Mouse (Mus musculus): ENCODE data around the gene Itgae.
A peak's percentile ranks its signal among the peaks of the same experiment; 100 is the strongest.
"Not testable (repeated sequence)": the region's sequence is repeated elsewhere in the genome, so short reads cannot be mapped to it uniquely, and the experiment has no call there.

Gene Itgae

GRCm38 (mm10) chr11:73094231-73094995, 4.0 kb downstream of the Itgae start:
- no peak for DNase-seq

GRCm38 (mm10) chr11:73098860-73099259, 8.5 kb downstream of the Itgae start:
- no peak for DNase-seq

GRCm38 (mm10) chr11:73099976-73100750, 9.8 kb downstream of the Itgae start:
- no peak for DNase-seq

- no peak for DNase-seq
These were observed 10.9 kb downstream of the Itgae start for GRCm38 (mm10) chr11:73101308-73101707.

DNA sequence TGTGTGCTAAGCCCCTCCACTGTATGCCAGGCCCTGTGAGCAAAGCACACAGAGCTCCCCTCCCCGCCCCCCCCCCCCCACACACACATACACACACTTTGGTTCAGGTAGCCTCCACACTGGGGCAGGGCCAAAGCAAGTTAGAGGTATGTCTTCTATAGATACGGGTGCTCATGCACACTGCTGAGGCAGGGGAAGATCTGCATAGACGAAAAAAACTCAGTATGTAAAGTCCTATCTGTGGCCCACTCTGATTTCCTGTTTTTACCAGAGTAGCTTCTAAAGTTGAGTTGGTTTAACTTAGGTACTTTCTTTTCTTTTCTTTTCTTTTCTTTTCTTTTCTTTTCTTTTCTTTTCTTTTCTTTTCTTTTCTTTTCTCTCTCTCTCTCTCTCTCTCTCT, 14.9 kb downstream of the Itgae start:
- DNase-seq: no peak

GRCm38 (mm10) chr11:73107358-73107757, 17.0 kb downstream of the Itgae start:
- not testable (repeated sequence) for DNase-seq

DNA sequence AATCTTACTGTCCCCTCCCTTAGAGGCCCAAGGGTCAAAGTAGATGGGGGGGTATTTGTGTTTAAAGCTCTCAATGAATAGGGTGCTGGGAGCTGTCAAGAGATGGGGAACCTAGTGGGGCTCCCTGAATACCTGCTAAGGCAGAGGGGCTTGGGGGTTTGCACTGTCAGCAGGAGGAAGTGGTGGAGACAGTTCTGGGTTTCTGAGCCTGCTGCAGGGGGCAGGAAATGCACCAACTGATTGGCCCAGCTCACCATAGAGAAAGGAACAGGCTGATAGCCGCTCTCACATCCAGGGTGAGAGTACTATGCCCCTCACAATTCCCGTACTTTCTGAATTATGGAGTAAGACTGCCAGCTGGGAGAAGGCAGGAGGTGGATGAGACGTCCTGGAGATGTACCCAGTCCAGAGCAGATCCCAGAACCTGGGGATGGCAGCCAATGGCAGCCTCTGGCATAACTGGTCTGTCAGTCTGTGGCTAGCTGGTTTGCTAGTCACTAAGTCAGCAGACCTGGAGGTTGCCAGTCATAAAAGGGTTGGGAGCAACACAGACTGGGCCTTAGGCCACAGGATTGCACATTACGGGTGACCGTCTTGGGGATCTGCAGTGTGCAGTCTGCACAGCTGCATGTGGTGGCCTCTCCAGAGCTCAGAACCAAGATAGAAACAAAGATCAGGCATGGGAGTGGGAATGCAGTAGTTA, 18.0 kb downstream of the Itgae start:
- DNase-seq: no peak

- no peak for DNase-seq
These were observed 18.7 kb downstream of the Itgae start for GRCm38 (mm10) chr11:73108898-73109625.

- DNase-seq: no peak
These were observed 19.6 kb downstream of the Itgae start for GRCm38 (mm10) chr11:73109941-73110340.

DNA sequence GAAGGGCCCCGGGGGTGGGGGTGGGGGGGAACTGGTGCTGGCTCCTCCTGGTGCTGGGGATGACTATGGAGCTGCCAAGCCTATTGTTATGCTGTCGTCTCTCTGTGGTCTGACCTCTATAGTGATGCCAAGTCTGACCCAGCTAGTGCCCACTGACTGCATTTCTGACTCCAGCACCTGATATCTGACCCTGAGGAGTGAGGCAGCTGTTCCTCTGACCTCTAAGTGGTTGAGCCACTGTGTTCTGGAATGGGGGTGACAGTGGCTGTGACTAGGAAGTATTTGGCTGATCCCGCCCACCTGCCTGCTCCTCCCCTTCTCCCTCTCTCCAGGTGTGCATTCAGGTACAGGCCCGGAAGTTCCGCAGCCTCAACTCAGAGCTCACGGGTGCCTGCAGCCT, 21.0 kb downstream of the Itgae start:
- no peak for DNase-seq

DNA sequence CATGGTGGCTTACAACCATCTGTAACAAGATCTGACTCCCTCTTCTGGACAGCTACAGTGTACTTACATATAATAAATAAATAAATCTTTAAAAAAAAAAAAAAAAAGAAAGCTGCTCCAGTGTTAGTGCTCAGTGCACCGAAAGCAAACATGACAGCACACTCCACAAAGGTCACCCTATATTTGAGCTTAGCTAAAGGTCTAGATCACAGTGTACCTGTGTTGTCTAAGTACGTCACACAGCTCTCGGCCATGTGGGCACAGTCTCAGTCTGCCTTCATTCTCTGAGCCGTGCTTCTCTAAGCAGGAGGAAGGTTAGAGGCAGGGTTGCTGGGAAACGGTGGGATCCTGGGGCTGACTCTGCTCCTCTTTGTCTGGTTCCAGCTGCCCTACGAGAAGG, 36.1 kb downstream of the Itgae start:
- no peak for DNase-seq

DNA sequence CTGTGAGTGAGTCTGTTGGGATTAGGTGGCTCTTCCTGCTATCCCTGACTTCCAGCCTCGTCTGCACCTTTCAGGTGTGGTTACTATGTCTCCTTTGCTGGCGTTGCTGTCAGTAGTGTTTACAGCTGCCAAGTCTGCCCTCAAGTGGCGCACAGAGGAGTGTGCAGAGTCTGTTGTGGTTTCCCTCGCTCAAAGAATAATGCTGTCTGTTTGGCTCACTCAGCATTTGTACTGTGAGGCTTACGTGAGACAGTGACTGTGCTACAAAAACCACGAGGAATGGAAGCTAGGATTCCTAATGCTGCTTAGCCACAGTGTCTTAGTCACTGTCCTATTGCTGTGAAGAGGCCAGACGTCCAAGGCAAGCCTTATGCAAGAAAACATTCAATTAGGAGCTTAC, 40.6 kb downstream of the Itgae start:
- DNase-seq: no peak

DNA sequence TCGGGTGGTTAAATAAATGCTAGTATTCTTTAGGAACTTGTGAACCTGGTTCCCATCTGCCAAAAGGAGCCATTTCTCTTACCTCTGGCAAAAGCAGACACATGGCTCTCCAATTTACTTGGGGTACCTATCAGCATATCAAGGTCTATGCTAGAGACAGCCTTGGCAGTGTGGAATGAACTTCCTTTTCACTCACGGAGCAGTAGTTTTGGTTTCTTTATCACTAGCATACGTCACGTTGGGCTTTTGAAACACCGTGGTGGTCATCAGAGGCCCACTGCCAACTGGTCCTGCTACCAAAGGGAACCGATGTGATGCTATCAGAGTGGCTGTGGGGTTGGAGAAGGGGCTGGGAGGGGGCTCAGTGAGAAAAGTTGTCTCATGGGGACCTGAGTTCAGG, 42.6 kb downstream of the Itgae start:
- no peak for DNase-seq

GRCm38 (mm10) chr11:73134222-73134621, 43.8 kb downstream of the Itgae start:
- no peak for DNase-seq

DNA sequence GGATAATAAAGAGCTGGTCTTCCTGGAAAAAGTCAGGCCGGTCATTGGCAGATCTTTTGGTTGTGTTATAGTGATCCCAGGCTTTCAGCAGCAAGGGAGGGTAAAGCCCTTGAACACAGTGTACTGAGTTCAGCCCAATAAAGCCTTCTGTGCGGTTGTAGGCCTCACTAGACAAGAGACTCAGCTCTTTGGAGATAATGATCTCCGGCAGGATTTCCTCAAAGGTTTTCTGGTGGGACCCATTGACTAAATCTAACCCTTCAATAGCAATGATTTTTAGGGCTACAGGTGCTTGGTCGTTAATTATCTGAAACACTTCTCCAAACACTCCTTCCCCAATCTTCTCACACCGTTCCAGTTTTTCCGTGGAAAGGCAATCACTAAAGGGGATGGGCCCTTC, 46.2 kb downstream of the Itgae start:
- DNase-seq: no peak

GRCm38 (mm10) chr11:73137116-73137515, 46.7 kb downstream of the Itgae start:
- DNase-seq: no peak

DNA sequence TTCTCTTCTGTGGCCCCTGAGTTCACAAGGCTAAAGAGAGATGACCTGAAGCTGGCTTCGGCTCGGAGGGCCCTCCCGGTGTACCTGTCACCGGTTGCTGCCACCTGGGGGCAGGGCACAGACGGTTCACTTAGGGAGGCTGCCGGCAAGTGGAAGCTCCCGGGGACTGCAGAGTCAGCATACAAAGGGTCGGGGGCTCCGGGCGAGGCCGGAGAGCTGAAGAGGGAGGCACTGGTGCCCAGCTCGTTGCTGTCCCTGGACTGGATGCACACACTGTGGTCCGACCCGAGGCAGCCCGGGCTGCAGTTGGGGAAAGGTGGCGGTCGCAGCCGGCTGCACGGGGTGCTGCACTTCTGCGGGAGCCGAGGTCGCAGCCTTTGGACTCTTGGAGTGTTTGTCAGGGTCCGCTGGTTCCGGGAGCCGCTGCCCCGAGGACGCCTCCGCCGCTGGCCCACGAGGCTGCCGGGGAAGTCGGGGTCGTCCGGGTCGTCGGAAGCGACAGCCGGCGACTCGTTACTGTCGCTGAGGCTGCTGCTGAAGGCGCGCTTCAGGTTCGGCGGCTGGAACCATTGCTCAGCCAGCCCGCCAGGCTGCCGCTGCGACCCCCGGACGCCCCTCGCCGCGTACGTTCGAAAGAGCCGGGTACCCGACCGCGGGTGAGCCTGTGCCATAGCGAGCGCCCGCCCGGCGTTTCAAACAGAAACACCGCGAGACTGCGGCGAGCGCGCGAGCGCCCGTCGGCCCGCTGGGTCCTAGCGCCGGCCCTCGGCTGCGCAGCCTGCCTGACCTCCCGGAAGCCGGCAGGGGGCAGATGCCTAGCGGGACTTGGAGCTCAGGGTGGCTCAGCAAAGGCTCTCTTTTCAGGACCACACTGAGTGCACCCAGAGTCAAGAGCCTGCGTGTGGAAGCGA, 47.5 kb downstream of the Itgae start, which contains the start of gene Haspin:
Gene Haspin (minus strand): TSS at position 704 of the 911 bp plus-strand sequence.
- peak; percentile 82 for DNase-seq

DNA sequence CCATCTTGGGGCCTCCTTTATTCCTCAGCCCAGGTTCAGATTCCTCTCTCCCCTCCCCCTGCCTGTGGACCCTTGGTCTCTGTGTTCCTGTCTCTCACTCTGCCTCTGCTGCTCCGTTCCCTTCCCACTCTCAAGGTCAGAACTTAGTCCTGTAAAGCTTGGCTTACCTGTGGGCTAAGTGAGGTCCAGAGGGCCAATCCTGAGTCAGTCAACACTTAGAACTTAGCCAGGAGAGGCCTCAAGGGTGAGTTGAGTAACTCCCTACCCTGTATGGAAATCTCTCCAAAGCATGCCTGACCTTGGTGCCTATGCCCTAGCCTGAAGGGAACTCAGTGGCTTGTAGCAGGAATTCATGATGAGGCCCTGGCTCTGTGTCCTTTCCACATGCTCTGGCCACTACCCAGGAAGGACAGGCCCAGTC, 53.9 kb downstream of the Itgae start:
- no peak for DNase-seq

- DNase-seq: no peak
These were observed 55.9 kb downstream of the Itgae start for GRCm38 (mm10) chr11:73146026-73146974.

- DNase-seq: no peak
These were observed 56.6 kb downstream of the Itgae start for GRCm38 (mm10) chr11:73146975-73147365.

GRCm38 (mm10) chr11:73148209-73148608, 57.8 kb downstream of the Itgae start:
- no peak for DNase-seq
